ENCODE assay signal across 9 mouse cellular contexts in the genomic region with DNA sequence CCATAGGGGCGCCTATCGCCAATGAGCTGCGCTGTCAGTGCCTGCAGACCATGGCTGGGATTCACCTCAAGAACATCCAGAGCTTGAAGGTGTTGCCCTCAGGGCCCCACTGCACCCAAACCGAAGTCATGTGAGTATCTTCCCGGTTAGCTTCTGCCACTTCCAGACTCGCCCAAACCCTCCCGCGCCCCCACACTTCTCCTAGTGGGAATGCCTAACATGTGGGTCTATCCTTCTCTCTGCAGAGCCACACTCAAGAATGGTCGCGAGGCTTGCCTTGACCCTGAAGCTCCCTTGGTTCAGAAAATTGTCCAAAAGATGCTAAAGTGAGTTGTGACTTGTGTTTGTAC. TPM values are rescaled to one million over a fixed set of nuclear protein-coding genes. Genes with fewer than 3 reads are reported as not detected.
DNase-seq lines count a peak whose midpoint lies in the region; ATAC-seq and TF ChIP-seq lines count a peak whose summit lies in the region.
"Had no signal": no experiment of that assay in that cellular context is flagged by ENCODE, and none has a peak within 500 bp of the region (broad histone marks: within the 10 kb centered on the region; RNA-seq: fewer than 3 reads in every experiment).

No protein-coding gene starts in this region.

- peak overlapping the region; percentile 77 for H3K4me2 ChIP-seq in kidney, embryonic 16.5 days (replicated peaks; ENCODE audit: low read depth, low read length)
- H3K4me2 ChIP-seq in embryonic facial prominence, embryonic 14.5 days (ENCODE audit: low read depth, low read length), result peak overlapping the region; percentile 94
- peak overlapping the region; percentile 66 for H3K4me2 ChIP-seq in intestine, embryonic 14.5 days (ENCODE audit: low read length)
- peak overlapping the region; percentile 80 for H3K4me2 ChIP-seq in myocyte (ENCODE audit: low read depth)

- H3K9ac ChIP-seq in kidney, embryonic 16.5 days (replicated peaks; ENCODE audit: low read length), result peak overlapping the region; percentile 69
- peak overlapping the region; percentile 62 for H3K9ac ChIP-seq in embryonic facial prominence, embryonic 14.5 days (ENCODE audit: low read depth, low read length)
- H3K9ac ChIP-seq in intestine, embryonic 14.5 days (ENCODE audit: low read length), result peak overlapping the region; percentile 41; the same call in 1 of the 2 replicates

- H3K4me1 ChIP-seq in kidney, embryonic 16.5 days (ENCODE audit: insufficient read depth, low read length), result peaks cover 6% of the 10 kb centered on the region; the same call in 1 of the 2 replicates
- H3K4me1 ChIP-seq in embryonic facial prominence, embryonic 14.5 days (ENCODE audit: control insufficient read depth, insufficient read depth, low read length), result peaks cover 9% of the 10 kb centered on the region; the same call in 1 of the 2 replicates
- no peaks in the 10 kb centered on the region for H3K4me1 ChIP-seq in intestine, embryonic 14.5 days (replicated peaks; ENCODE audit: control insufficient read depth, insufficient read depth, low read length)

- DNase-seq in kidney, adult 18-20 months, result no peak
- DNase-seq in embryonic facial prominence, embryonic 14.5 days (ENCODE audit: low spot score), result no peak
- no peak for DNase-seq in intestine, embryonic 14.5 days (ENCODE audit: low spot score)
- no peak for DNase-seq in gastrocnemius, postnatal 4 days (ENCODE audit: low spot score in 2 of 2)
- DNase-seq in adrenal gland, adult 8-10 months, result no peak
- DNase-seq in thymus, postnatal 4 days, result no peak

- no peaks in the 10 kb centered on the region for H3K9me3 ChIP-seq in kidney, embryonic 16.5 days (ENCODE audit: low read length)
- H3K9me3 ChIP-seq in embryonic facial prominence, embryonic 14.5 days (ENCODE audit: control insufficient read depth, low read length), result no peaks in the 10 kb centered on the region
- H3K9me3 ChIP-seq in intestine, embryonic 14.5 days (ENCODE audit: control insufficient read depth, low read length), result no peaks in the 10 kb centered on the region

- H3ac ChIP-seq in myocyte (ENCODE audit: control insufficient read depth, insufficient read length), result peak overlapping the region; percentile 12

- no peaks in the 10 kb centered on the region for H3K27me3 ChIP-seq in kidney, embryonic 16.5 days (ENCODE audit: insufficient read depth, low read length)
- H3K27me3 ChIP-seq in embryonic facial prominence, embryonic 14.5 days (replicated peaks; ENCODE audit: control insufficient read depth, insufficient read depth, low read length), result no peaks in the 10 kb centered on the region; the same call in 1 of the 2 replicates
- no peaks in the 10 kb centered on the region for H3K27me3 ChIP-seq in intestine, embryonic 14.5 days (replicated peaks; ENCODE audit: control insufficient read depth, insufficient read depth, low read length)
- no peaks in the 10 kb centered on the region for H3K27me3 ChIP-seq in myocyte (ENCODE audit: control insufficient read depth, insufficient read depth, insufficient read length)

- H3K79me2 ChIP-seq in myocyte (ENCODE audit: control insufficient read depth, insufficient read depth), result no peaks in the 10 kb centered on the region

- no peak for TF ChIP-seq POLR2A in myocyte (IDR thresholded peaks at IDR 0.05; ENCODE audit: insufficient read length, low read depth)

- H3K4me3 ChIP-seq in kidney, embryonic 16.5 days (ENCODE audit: low read length), result peak overlapping the region; percentile 54
- H3K4me3 ChIP-seq in embryonic facial prominence, embryonic 14.5 days (ENCODE audit: low read depth, low read length), result peak overlapping the region; percentile 46
- H3K4me3 ChIP-seq in intestine, embryonic 14.5 days (ENCODE audit: low read depth, low read length), result peak overlapping the region; percentile 41
- peak overlapping the region; percentile 62 for H3K4me3 ChIP-seq in myocyte

- H3K27ac ChIP-seq in kidney, embryonic 16.5 days (ENCODE audit: low read length), result peak overlapping the region; percentile 12; the same call in 1 of the 2 replicates
- H3K27ac ChIP-seq in embryonic facial prominence, embryonic 14.5 days (replicated peaks; ENCODE audit: low read depth, low read length), result no peak overlapping the region
- no peak overlapping the region for H3K27ac ChIP-seq in intestine, embryonic 14.5 days (ENCODE audit: low read depth)

- ATAC-seq in kidney, embryonic 16.5 days (ENCODE audit: low FRiP score, low TSS enrichment), result no peak; the same call in 1 of the 2 replicates
- ATAC-seq in embryonic facial prominence, embryonic 14.5 days (ENCODE audit: low read depth), result no peak
- ATAC-seq in intestine, embryonic 14.5 days (replicated peaks; ENCODE audit: low FRiP score, low TSS enrichment, low read depth), result no peak

- no peaks in the 10 kb centered on the region for H3K36me3 ChIP-seq in kidney, embryonic 16.5 days (ENCODE audit: insufficient read depth, low read length)
- H3K36me3 ChIP-seq in embryonic facial prominence, embryonic 14.5 days (ENCODE audit: control insufficient read depth, insufficient read depth, low read length), result no peaks in the 10 kb centered on the region
- no peaks in the 10 kb centered on the region for H3K36me3 ChIP-seq in intestine, embryonic 14.5 days (ENCODE audit: control insufficient read depth, insufficient read depth, low read length)
- H3K36me3 ChIP-seq in myocyte (ENCODE audit: control insufficient read depth, insufficient read depth), result no peaks in the 10 kb centered on the region

- WGBS in kidney, embryonic 16.5 days, result 17% methylated on average over 10 of the region's 10 CpGs
- 22% methylated on average over 10 of the region's 10 CpGs for WGBS in embryonic facial prominence, embryonic 14.5 days
- 26% methylated on average over 10 of the region's 10 CpGs for WGBS in intestine, embryonic 14.5 days

TF ChIP-seq in myocyte, 11 proteins besides CTCF, POLR2A, EP300 and RAD21:
- TF ChIP-seq MAX (IDR thresholded peaks at IDR 0.05; ENCODE audit: low read depth), result no peak
- TF ChIP-seq REST (IDR thresholded peaks at IDR 0.05; ENCODE audit: insufficient read depth, insufficient read length), result no peak
- no peak for TF ChIP-seq E2F4 (IDR thresholded peaks at IDR 0.05; ENCODE audit: insufficient read depth)
- no peak for TF ChIP-seq USF1 (IDR thresholded peaks at IDR 0.05; ENCODE audit: low read depth)
- TF ChIP-seq TCF12 (IDR thresholded peaks at IDR 0.05; ENCODE audit: insufficient read depth, poor library complexity, severe bottlenecking), result no peak
- no peak for TF ChIP-seq MYOD1 (IDR thresholded peaks at IDR 0.05; ENCODE audit: control insufficient read depth in 1 of 3, insufficient read length in 2 of 3, low read depth in 2 of 3)

RNA-seq across cellular contexts. Expression of a gene that starts 0.4 kb away (rescaled TPM):
- polyA plus RNA-seq in kidney, embryonic 16.5 days (2015; fragmentation: Nextera tagmentation; extraction: Ambion mirVana), result 0.75 and 1.5 TPM in 2 replicates
- 1.3 TPM in 2 replicates for polyA plus RNA-seq in embryonic facial prominence, embryonic 14.5 days (2014; fragmentation: Nextera tagmentation; extraction: Ambion mirVana)
- polyA plus RNA-seq in intestine, embryonic 14.5 days (2014; fragmentation: Nextera tagmentation; extraction: Ambion mirVana), result 0.42 and 1.1 TPM in 2 replicates
- 0.90 TPM for polyA plus RNA-seq in myocyte (2012; fragmentation: generic; extraction: Trizol)
- total RNA-seq in gastrocnemius, postnatal 4 days (2021), result under 1 TPM; 0.69 to 0.91 TPM
- total RNA-seq in adrenal gland, adult 8-10 months (2022), result 1 to 10 TPM in 1 of 4 experiments, under 1 TPM in 3; 0.49 to 2.1 (median 0.67) TPM

RNA-seq across cellular contexts. Expression of a gene that starts 12.2 kb away (rescaled TPM):
- polyA plus RNA-seq in kidney, embryonic 16.5 days (2015; fragmentation: Nextera tagmentation; extraction: Ambion mirVana), result 0.10 TPM in 1 of 2 replicates, not detected in the other
- 0.18 TPM in 1 of 2 replicates, not detected in the other for polyA plus RNA-seq in embryonic facial prominence, embryonic 14.5 days (2014; fragmentation: Nextera tagmentation; extraction: Ambion mirVana)
- not detected in 2 replicates for polyA plus RNA-seq in intestine, embryonic 14.5 days (2014; fragmentation: Nextera tagmentation; extraction: Ambion mirVana)
- not detected for polyA plus RNA-seq in myocyte (2012; fragmentation: generic; extraction: Trizol)
- total RNA-seq in gastrocnemius, postnatal 4 days (2021), result not detected
- total RNA-seq in adrenal gland, adult 8-10 months (2022), result 1 to 10 TPM in 1 of 4 experiments, under 1 TPM in 3; 0.22 to 1.1 (median 0.62) TPM
- total RNA-seq: gastrocnemius, postnatal 36 days had no signal

RNA-seq across cellular contexts. Expression of a gene that starts 39.5 kb away (rescaled TPM):
- 40.0 and 41.5 TPM in 2 replicates for polyA plus RNA-seq in kidney, embryonic 16.5 days (2015; fragmentation: Nextera tagmentation; extraction: Ambion mirVana)
- polyA plus RNA-seq in embryonic facial prominence, embryonic 14.5 days (2014; fragmentation: Nextera tagmentation; extraction: Ambion mirVana), result 43.1 and 47.7 TPM in 2 replicates
- polyA plus RNA-seq in intestine, embryonic 14.5 days (2014; fragmentation: Nextera tagmentation; extraction: Ambion mirVana), result 46.8 and 49.7 TPM in 2 replicates
- polyA plus RNA-seq in myocyte (2012; fragmentation: generic; extraction: Trizol), result 11.9 TPM
- total RNA-seq in gastrocnemius, postnatal 4 days (2021), result 10 to 100 TPM; 22.0 to 22.2 TPM
- 10 to 100 TPM; 15.7 to 20.5 (median 18.5) TPM for total RNA-seq in adrenal gland, adult 8-10 months (2022)
